28 mouse cellular contexts compared by ENCODE assay signal in the genomic region with DNA sequence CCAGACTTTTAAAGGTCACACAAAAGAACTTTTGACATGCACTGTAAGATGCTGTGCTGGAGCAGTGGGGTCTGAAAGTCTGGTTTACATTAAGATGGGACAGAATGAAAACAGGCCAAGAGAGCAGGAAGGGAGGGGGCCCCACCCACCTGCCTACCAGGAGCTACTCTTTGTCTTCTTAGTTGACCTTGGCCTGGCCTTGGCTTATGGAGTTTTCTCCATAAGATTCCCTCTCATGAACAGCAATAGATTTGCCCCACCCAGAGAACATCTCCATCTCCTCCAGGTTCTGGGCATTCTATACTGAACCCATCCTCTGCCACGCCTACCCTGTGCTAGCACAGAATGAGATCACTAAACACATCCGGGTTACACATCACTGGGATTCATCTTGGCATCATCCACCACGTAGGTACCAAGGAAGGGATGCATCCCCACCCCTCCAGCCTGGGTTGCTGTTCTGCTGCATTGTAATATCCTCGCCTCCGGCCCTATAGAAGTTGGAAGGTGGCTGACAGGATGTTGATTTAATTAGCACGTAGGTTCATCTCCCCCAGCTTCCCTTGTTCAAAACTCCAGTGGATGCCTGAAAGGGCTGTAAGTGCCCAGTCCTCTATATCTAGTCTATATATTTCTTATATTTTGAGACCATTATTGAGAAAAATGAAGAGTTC. TPM values are rescaled to one million over a fixed set of nuclear protein-coding genes. Genes with fewer than 3 reads are reported as not detected.
DNase-seq lines count a peak whose midpoint lies in the region; ATAC-seq and TF ChIP-seq lines count a peak whose summit lies in the region.
"Had no signal": no experiment of that assay in that cellular context is flagged by ENCODE, and none has a peak within 500 bp of the region (broad histone marks: within the 10 kb centered on the region; RNA-seq: fewer than 3 reads in every experiment).

No protein-coding gene starts in this region.

- no peak for DNase-seq in lung, postnatal 0 days (ENCODE audit: low spot score)
- no peak for DNase-seq in lung, postnatal 4 days
- DNase-seq in ES-E14 (ENCODE audit: low read depth, low spot score) (peak; percentile 78), ZHBTc4 (ENCODE audit: low read depth, low spot score) (peak; percentile 94)
- no peak for DNase-seq in thymus, postnatal 4 days
- DNase-seq in thymus, postnatal 0 days (ENCODE audit: low spot score), result no peak
- DNase-seq: adrenal gland, adult 8-10 months; adrenal gland, postnatal 25 days; cerebellum, adult 11-12 months; cerebellum, adult 8-10 months; cerebellum, postnatal 10 days; cerebellum, postnatal 36 days; embryo, embryonic 11 days; forebrain, postnatal 0 days; gastrocnemius, postnatal 25 days; heart, adult 2 months; heart, postnatal 14 days; heart, postnatal 4 days; kidney, adult 11 months had no signal

- no peak overlapping the region for H3K4me2 ChIP-seq in lung, postnatal 0 days (replicated peaks; ENCODE audit: low read depth, low read length)
- H3K4me2 ChIP-seq in forebrain, embryonic 12.5 days, result no peak overlapping the region
- H3K4me2 ChIP-seq: heart, embryonic 13.5 days; hindbrain, embryonic 14.5 days; intestine, embryonic 15.5 days had no signal

- no peak for TF ChIP-seq CTCF in lung, postnatal 0 days (IDR thresholded peaks at IDR 0.05)

- H3K4me1 ChIP-seq in lung, postnatal 0 days (ENCODE audit: insufficient read depth, low read depth, low read length), result no peaks in the 10 kb centered on the region
- peaks cover 12 to 21% of the 10 kb centered on the region in 2 experiments for H3K4me1 ChIP-seq in ES-E14 (ENCODE audit: control insufficient read depth in 2 of 2, insufficient read depth in 2 of 2, low read length in 2 of 2, poor library complexity in 1 of 2)
- H3K4me1 ChIP-seq in forebrain, embryonic 12.5 days, result peaks cover 10% of the 10 kb centered on the region

- no peak overlapping the region for H3K27ac ChIP-seq in lung, postnatal 0 days (ENCODE audit: low read length)
- peak overlapping the region; percentile 97 for H3K27ac ChIP-seq in ES-E14 (ENCODE audit: insufficient read depth, low read depth, low read length, poor library complexity, severe bottlenecking)
- no peak overlapping the region for H3K27ac ChIP-seq in forebrain, embryonic 12.5 days
- H3K27ac ChIP-seq: forebrain, embryonic 10.5 days; heart, adult 2 months; heart, embryonic 10.5 days; hindbrain, embryonic 14.5 days; intestine, embryonic 15.5 days had no signal

- ATAC-seq in lung, postnatal 0 days, result peak; percentile 55
- ATAC-seq in inflammation-experienced regulatory T-cells, adult 6 months, result peak; percentile 50
- ATAC-seq in forebrain, embryonic 12.5 days (ENCODE audit: low FRiP score), result no peak
- ATAC-seq: forebrain, embryonic 14.5 days; forebrain, postnatal 0 days; intestine, embryonic 15.5 days had no signal

- in situ Hi-C loops in ES-E14 (cut with MboI; ENCODE audit: low sequenced_read_pairs in 2 of 2, unreplicated experiment in 2 of 2), result no loop called here

- H3K36me3 ChIP-seq in lung, postnatal 0 days (ENCODE audit: insufficient read depth, low read length), result no peaks in the 10 kb centered on the region
- H3K36me3 ChIP-seq in ES-E14 (ENCODE audit: control insufficient read depth, insufficient read depth, low read length, poor library complexity, severe bottlenecking), result no peaks in the 10 kb centered on the region
- H3K36me3 ChIP-seq in forebrain, embryonic 12.5 days (replicated peaks), result no peaks in the 10 kb centered on the region
- H3K36me3 ChIP-seq: heart, embryonic 10.5 days; heart, embryonic 13.5 days; intestine, embryonic 15.5 days had no signal

- H3K9me3 ChIP-seq in lung, postnatal 0 days (ENCODE audit: low read length), result no peaks in the 10 kb centered on the region
- no peaks in the 10 kb centered on the region for H3K9me3 ChIP-seq in ES-E14 (ENCODE audit: control insufficient read depth, insufficient read depth, low read depth, low read length)
- H3K9me3 ChIP-seq in forebrain, embryonic 12.5 days, result peaks cover 3% of the 10 kb centered on the region
- H3K9me3 ChIP-seq: heart, embryonic 10.5 days; heart, embryonic 13.5 days; intestine, embryonic 15.5 days had no signal

- H3K27me3 ChIP-seq in lung, postnatal 0 days (replicated peaks; ENCODE audit: insufficient read depth, low read length), result no peaks in the 10 kb centered on the region
- H3K27me3 ChIP-seq in forebrain, embryonic 12.5 days, result no peaks in the 10 kb centered on the region
- H3K27me3 ChIP-seq: CH12.LX; heart, embryonic 13.5 days; intestine, embryonic 15.5 days had no signal

- 70% methylated on average over 6 of the region's 6 CpGs for WGBS in lung, postnatal 0 days
- WGBS in forebrain, embryonic 12.5 days, result 92% methylated on average over 6 of the region's 6 CpGs

- TF ChIP-seq EP300 in lung, postnatal 0 days (IDR thresholded peaks at IDR 0.05), result no peak

- H3K9ac ChIP-seq in lung, postnatal 0 days (replicated peaks; ENCODE audit: low read depth), result no peak overlapping the region
- H3K9ac ChIP-seq in ES-E14 (ENCODE audit: insufficient read depth, low read depth, low read length, poor library complexity, severe bottlenecking), result peak overlapping the region; percentile 52; the same call in 1 of the 2 replicates
- H3K9ac ChIP-seq in forebrain, embryonic 12.5 days, result no peak overlapping the region
- H3K9ac ChIP-seq: forebrain, postnatal 0 days; heart, embryonic 13.5 days; hindbrain, embryonic 14.5 days; intestine, embryonic 15.5 days had no signal

- H3K4me3 ChIP-seq in lung, postnatal 0 days (ENCODE audit: low read depth, low read length), result no peak overlapping the region
- peak overlapping the region; percentile 5 to 35 for H3K4me3 ChIP-seq in ES-E14 (ENCODE audit: insufficient read depth in 1 of 2, low read depth in 1 of 2, low read length in 2 of 2, poor library complexity in 1 of 2, severe bottlenecking in 1 of 2)
- H3K4me3 ChIP-seq in forebrain, embryonic 12.5 days (replicated peaks), result no peak overlapping the region
- H3K4me3 ChIP-seq: forebrain, embryonic 10.5 days; heart, adult 2 months; heart, embryonic 10.5 days; heart, embryonic 13.5 days; intestine, embryonic 15.5 days had no signal

TF ChIP-seq in ES-E14, 5 proteins besides CTCF, POLR2A, EP300 and RAD21:
- TF ChIP-seq HCFC1 (IDR thresholded peaks at IDR 0.05; ENCODE audit: borderline replicate concordance, insufficient read depth, low read length), result no peak
- no peak for TF ChIP-seq ZNF384 (IDR thresholded peaks at IDR 0.05; ENCODE audit: low read depth, low read length)
- TF ChIP-seq CHD2 (IDR thresholded peaks at IDR 0.05; ENCODE audit: low read depth, low read length), result no peak
- no peak for TF ChIP-seq MAFK (IDR thresholded peaks at IDR 0.05; ENCODE audit: insufficient read depth, low read depth, low read length)
- no peak for TF ChIP-seq ZC3H11A (IDR thresholded peaks at IDR 0.05; ENCODE audit: borderline replicate concordance, low read depth, low read length)

RNA-seq across cellular contexts. Expression of a gene that starts 34.6 kb away (rescaled TPM):
- 16.3 and 22.2 TPM in 2 replicates for polyA plus RNA-seq in lung, postnatal 0 days (2015; fragmentation: Nextera tagmentation; extraction: Ambion mirVana)
- 37.3 and 42.9 TPM in 2 replicates for total RNA-seq in ES-E14 (2012; rRNA removed)
- 100 to 1,000 TPM in 2 of 3 experiments, 10 to 100 TPM in 1; 72.1 to 124 (median 106) TPM for polyA plus RNA-seq in inflammation-experienced regulatory T-cells, adult 6 months (2017; shearing (Covaris generic))
- polyA plus RNA-seq in forebrain, embryonic 12.5 days (2016; fragmentation: Nextera tagmentation; extraction: Ambion mirVana), result 34.7 and 38.2 TPM in 2 replicates
- polyA plus RNA-seq in thymus, postnatal 0 days (2015; fragmentation: Nextera tagmentation; extraction: Ambion mirVana), result 13.5 and 15.1 TPM in 2 replicates

RNA-seq across cellular contexts. Expression of a gene that starts 43.4 kb away (rescaled TPM):
- polyA plus RNA-seq in lung, postnatal 0 days (2015; fragmentation: Nextera tagmentation; extraction: Ambion mirVana), result 92.6 TPM in 2 replicates
- 72.7 and 140 TPM in 2 replicates for total RNA-seq in ES-E14 (2012; rRNA removed)
- 100 to 1,000 TPM; 115 to 161 (median 118) TPM for polyA plus RNA-seq in inflammation-experienced regulatory T-cells, adult 6 months (2017; shearing (Covaris generic))
- 188 and 196 TPM in 2 replicates for polyA plus RNA-seq in forebrain, embryonic 12.5 days (2016; fragmentation: Nextera tagmentation; extraction: Ambion mirVana)
- 184 and 190 TPM in 2 replicates for polyA plus RNA-seq in thymus, postnatal 0 days (2015; fragmentation: Nextera tagmentation; extraction: Ambion mirVana)

Comparison
In these comparisons a context has a peak if more than half of its experiments do, and no peak if none do; other contexts are left out.
1. DNase-seq: peak in ES-E14 (single experiment) and ZHBTc4 (single experiment); none in lung, postnatal 0 days (single experiment), lung, postnatal 4 days (0 of 2), thymus, postnatal 4 days (single experiment) and thymus, postnatal 0 days (single experiment).
2. H3K4me3 ChIP-seq: peak in ES-E14 (2 of 2); none in lung, postnatal 0 days (single experiment) and forebrain, embryonic 12.5 days (single experiment).